ENCODE assay signal across 9 mouse cellular contexts in genomic region chr19:45143214-45143895, GRCm38 (mm10). TPM values are rescaled to one million over a fixed set of nuclear protein-coding genes. Genes with fewer than 3 reads are reported as not detected.
DNase-seq lines count a peak whose midpoint lies in the region; ATAC-seq and TF ChIP-seq lines count a peak whose summit lies in the region.
"Had no signal": no experiment of that assay in that cellular context is flagged by ENCODE, and none has a peak within 500 bp of the region (broad histone marks: within the 10 kb centered on the region; RNA-seq: fewer than 3 reads in every experiment).

No protein-coding gene starts in this region.

- no peak for DNase-seq in lung, postnatal 25 days (ENCODE audit: low spot score)
- DNase-seq in limb, embryonic 14.5 days (ENCODE audit: low spot score): no peak
- DNase-seq in right cerebral cortex, postnatal 4 days: no peak
- no peak for DNase-seq in yolk sac, embryonic 10.5 days (ENCODE audit: low spot score)
- no peak for DNase-seq in gastrocnemius, postnatal 14 days

- H3K4me3 ChIP-seq in lung, embryonic 16.5 days (ENCODE audit: low read length): 0 out of 2 replicates have a peak overlapping the region, but pooled peaks have one; percentile 7
- H3K4me3 ChIP-seq in forebrain, embryonic 13.5 days: peak overlapping the region; percentile 20
- H3K4me3 ChIP-seq in limb, embryonic 14.5 days (replicated peaks; ENCODE audit: low read length): peak overlapping the region; percentile 14; the same call in 1 of the 2 replicates

- H3K9ac ChIP-seq in lung, embryonic 16.5 days (ENCODE audit: low read length): no peak overlapping the region
- H3K9ac ChIP-seq in forebrain, embryonic 13.5 days: no peak overlapping the region
- H3K9ac ChIP-seq in limb, embryonic 14.5 days (ENCODE audit: low read depth, low read length, severe bottlenecking): no peak overlapping the region
- H3K9ac ChIP-seq: liver, embryonic 14.5 days had no signal

- no peak overlapping the region for H3K27ac ChIP-seq in lung, embryonic 16.5 days (ENCODE audit: low read length)
- no peak overlapping the region for H3K27ac ChIP-seq in forebrain, embryonic 13.5 days
- no peak overlapping the region for H3K27ac ChIP-seq in limb, embryonic 14.5 days (replicated peaks; ENCODE audit: low read depth, low read length)
- H3K27ac ChIP-seq: liver, embryonic 14.5 days had no signal

- H3K4me1 ChIP-seq in lung, embryonic 16.5 days (replicated peaks; ENCODE audit: control insufficient read depth, insufficient read depth, low read length): no peaks in the 10 kb centered on the region
- H3K4me1 ChIP-seq in forebrain, embryonic 13.5 days: peaks cover 9% of the 10 kb centered on the region
- no peaks in the 10 kb centered on the region for H3K4me1 ChIP-seq in limb, embryonic 14.5 days (ENCODE audit: control insufficient read depth, insufficient read depth, low read length)

- ATAC-seq in lung, embryonic 16.5 days (ENCODE audit: low read depth): no peak
- ATAC-seq in forebrain, embryonic 13.5 days: no peak
- no peak for ATAC-seq in limb, embryonic 14.5 days (ENCODE audit: low FRiP score, low read depth)

- H3K27me3 ChIP-seq in lung, embryonic 16.5 days (ENCODE audit: control insufficient read depth, insufficient read depth, low read depth, low read length): peaks cover 99% of the 10 kb centered on the region
- peaks cover 100% of the 10 kb centered on the region for H3K27me3 ChIP-seq in forebrain, embryonic 13.5 days
- peaks cover 96% of the 10 kb centered on the region for H3K27me3 ChIP-seq in limb, embryonic 14.5 days (ENCODE audit: control insufficient read depth, insufficient read depth, low read length)

- H3K9me3 ChIP-seq in lung, embryonic 16.5 days (ENCODE audit: control insufficient read depth, low read length): no peaks in the 10 kb centered on the region; the same call in 1 of the 2 replicates
- no peaks in the 10 kb centered on the region for H3K9me3 ChIP-seq in forebrain, embryonic 13.5 days (replicated peaks)
- H3K9me3 ChIP-seq in limb, embryonic 14.5 days (ENCODE audit: control insufficient read depth, low read length): no peaks in the 10 kb centered on the region

- intact Hi-C loops in gastrocnemius, postnatal 14 days (cut with DNase I; ENCODE audit: low total_unique reads): no loop called here

- no peak overlapping the region for H3K4me2 ChIP-seq in lung, embryonic 16.5 days (ENCODE audit: low read depth, low read length)
- peak overlapping the region; percentile 44 for H3K4me2 ChIP-seq in forebrain, embryonic 13.5 days
- peak overlapping the region; percentile 10; the same call in 1 of the 2 replicates for H3K4me2 ChIP-seq in limb, embryonic 14.5 days (replicated peaks; ENCODE audit: low read depth, low read length, severe bottlenecking)

- no peak for TF ChIP-seq POLR2A in limb, embryonic 14.5 days (IDR thresholded peaks at IDR 0.05; ENCODE audit: borderline replicate concordance, extremely low read depth, insufficient read depth, insufficient read length)

- under 1% methylated on average over 39 of the region's 46 CpGs for WGBS in lung, embryonic 16.5 days
- 1% methylated on average over 46 of the region's 46 CpGs for WGBS in forebrain, embryonic 13.5 days
- under 1% methylated on average over 45 of the region's 46 CpGs for WGBS in limb, embryonic 14.5 days

- H3K36me3 ChIP-seq in lung, embryonic 16.5 days (ENCODE audit: control insufficient read depth, insufficient read depth, low read length): no peaks in the 10 kb centered on the region
- no peaks in the 10 kb centered on the region for H3K36me3 ChIP-seq in forebrain, embryonic 13.5 days (ENCODE audit: poor library complexity, severe bottlenecking)
- no peaks in the 10 kb centered on the region for H3K36me3 ChIP-seq in limb, embryonic 14.5 days (ENCODE audit: control insufficient read depth, insufficient read depth, low read length)

RNA-seq across cellular contexts. Expression of gene Tlx1, which starts 7.1 kb away (rescaled TPM):
- polyA plus RNA-seq in lung, embryonic 16.5 days (2015; fragmentation: Nextera tagmentation; extraction: Ambion mirVana): not detected in 2 replicates
- 0.14 TPM in 1 of 2 replicates, not detected in the other for polyA plus RNA-seq in forebrain, embryonic 13.5 days (2015; fragmentation: Nextera tagmentation; extraction: Ambion mirVana)
- polyA plus RNA-seq in limb, embryonic 14.5 days (2012; rRNA removed): 0.68 and 0.82 TPM in 2 replicates
- 0.18 and 0.55 TPM in 2 replicates for polyA plus RNA-seq in limb, embryonic 14.5 days (2014; fragmentation: Nextera tagmentation; extraction: Ambion mirVana)
- total RNA-seq in gastrocnemius, postnatal 14 days (2021): not detected
- polyA plus RNA-seq: urinary bladder, adult 2 months had no signal
